ENCODE assay signal across 8 mouse cellular contexts in genomic region chr1:133735995-133736652, GRCm38 (mm10). TPM values are rescaled to one million over a fixed set of nuclear protein-coding genes. Genes with fewer than 3 reads are reported as not detected.
DNase-seq lines count a peak whose midpoint lies in the region; ATAC-seq and TF ChIP-seq lines count a peak whose summit lies in the region.

No protein-coding gene starts in this region.

- H3K4me1 ChIP-seq in G1E (ENCODE audit: insufficient read depth, low read depth, low read length), result peaks cover 22% of the 10 kb centered on the region
- H3K4me1 ChIP-seq in forebrain, embryonic 10.5 days, result peaks cover 23% of the 10 kb centered on the region
- H3K4me1 ChIP-seq in heart, embryonic 16.5 days (ENCODE audit: control insufficient read depth, insufficient read depth, low read length), result no peaks in the 10 kb centered on the region
- peaks cover 18% of the 10 kb centered on the region for H3K4me1 ChIP-seq in liver, embryonic 12.5 days
- peaks cover 8% of the 10 kb centered on the region; the same call in 1 of the 2 replicates for H3K4me1 ChIP-seq in neural tube, embryonic 12.5 days

- ATAC-seq in G1E (ENCODE audit: extremely low read depth, insufficient number of reproducible peaks, low FRiP score, poor library complexity, severe bottlenecking), result peak; percentile 63; the same call in 1 of the 2 replicates
- ATAC-seq in heart, embryonic 16.5 days (replicated peaks; ENCODE audit: extremely low read depth, insufficient read depth, low FRiP score), result peak; percentile 67; the same call in 1 of the 2 replicates
- ATAC-seq in liver, embryonic 12.5 days, result peak; percentile 81
- peak; percentile 90 for ATAC-seq in neural tube, embryonic 12.5 days (ENCODE audit: low FRiP score, low read depth)

- DNase-seq in G1E (ENCODE audit: low spot score), result peak; percentile 73
- peak; percentile 24 for DNase-seq in c-Kit-positive CD71-negative TER-119-negative erythroid progenitor cells, embryonic 14.5 days (ENCODE audit: low read depth)
- DNase-seq in forebrain, embryonic 10.5 days (ENCODE audit: extremely low spot score, low spot score), result peak; percentile 70
- peak; percentile 61 to 76 for DNase-seq in kidney, postnatal 25 days
- DNase-seq in thymus, postnatal 36 days, result peak; percentile 22 to 34

- H3K4me2 ChIP-seq in heart, embryonic 16.5 days (ENCODE audit: low read depth, low read length), result peak overlapping the region; percentile 51
- peak overlapping the region; percentile 43; the same call in 1 of the 2 replicates for H3K4me2 ChIP-seq in liver, embryonic 12.5 days
- H3K4me2 ChIP-seq in neural tube, embryonic 12.5 days (replicated peaks), result peak overlapping the region; percentile 58

- H3K9ac ChIP-seq in heart, embryonic 16.5 days (ENCODE audit: low read length), result peak overlapping the region; percentile 50; the same call in 1 of the 2 replicates
- H3K9ac ChIP-seq in liver, embryonic 12.5 days, result no peak overlapping the region
- H3K9ac ChIP-seq in neural tube, embryonic 12.5 days, result peak overlapping the region; percentile 69

- peaks cover 98% of the 10 kb centered on the region for H3K36me3 ChIP-seq in G1E (replicated peaks)
- peaks cover 8% of the 10 kb centered on the region; the same call in 1 of the 2 replicates for H3K36me3 ChIP-seq in forebrain, embryonic 10.5 days (replicated peaks)
- H3K36me3 ChIP-seq in heart, embryonic 16.5 days (ENCODE audit: control insufficient read depth, insufficient read depth), result 0 out of 2 replicates have a peak, but pooled peaks cover 6% of the 10 kb centered on the region
- H3K36me3 ChIP-seq in liver, embryonic 12.5 days, result peaks cover 99% of the 10 kb centered on the region
- peaks cover 10% of the 10 kb centered on the region for H3K36me3 ChIP-seq in neural tube, embryonic 12.5 days

- 20% methylated on average over 17 of the region's 17 CpGs for WGBS in forebrain, embryonic 10.5 days
- 26% methylated on average over 17 of the region's 17 CpGs for WGBS in heart, embryonic 16.5 days
- 32% methylated on average over 17 of the region's 17 CpGs for WGBS in liver, embryonic 12.5 days (ENCODE audit: insufficient replicate concordance)
- 14% methylated on average over 17 of the region's 17 CpGs for WGBS in neural tube, embryonic 12.5 days

- no peaks in the 10 kb centered on the region for H3K27me3 ChIP-seq in G1E (ENCODE audit: insufficient read depth, low read length)
- peaks cover 35% of the 10 kb centered on the region for H3K27me3 ChIP-seq in forebrain, embryonic 10.5 days (ENCODE audit: poor library complexity, severe bottlenecking)
- no peaks in the 10 kb centered on the region for H3K27me3 ChIP-seq in heart, embryonic 16.5 days (ENCODE audit: control insufficient read depth, insufficient read depth, low read length)
- H3K27me3 ChIP-seq in liver, embryonic 12.5 days (replicated peaks), result no peaks in the 10 kb centered on the region
- no peaks in the 10 kb centered on the region for H3K27me3 ChIP-seq in neural tube, embryonic 12.5 days (replicated peaks)

- H3K4me3 ChIP-seq in G1E (ENCODE audit: low read depth, low read length), result no peak overlapping the region
- peak overlapping the region; percentile 48 for H3K4me3 ChIP-seq in forebrain, embryonic 10.5 days
- 0 out of 2 replicates have a peak overlapping the region, but pooled peaks have one; percentile 18 for H3K4me3 ChIP-seq in heart, embryonic 16.5 days (ENCODE audit: low read length)
- no peak overlapping the region for H3K4me3 ChIP-seq in liver, embryonic 12.5 days
- H3K4me3 ChIP-seq in neural tube, embryonic 12.5 days, result peak overlapping the region; percentile 37

- peak; percentile 59 for TF ChIP-seq CTCF in G1E (IDR thresholded peaks at IDR 0.05; ENCODE audit: low read depth, low read length)

- peak overlapping the region; percentile 85 for H3K27ac ChIP-seq in forebrain, embryonic 10.5 days
- H3K27ac ChIP-seq in heart, embryonic 16.5 days (ENCODE audit: low read length), result no peak overlapping the region
- H3K27ac ChIP-seq in liver, embryonic 12.5 days, result no peak overlapping the region
- no peak overlapping the region for H3K27ac ChIP-seq in neural tube, embryonic 12.5 days

- H3K9me3 ChIP-seq in G1E (replicated peaks), result no peaks in the 10 kb centered on the region
- H3K9me3 ChIP-seq in forebrain, embryonic 10.5 days, result no peaks in the 10 kb centered on the region
- H3K9me3 ChIP-seq in heart, embryonic 16.5 days (replicated peaks; ENCODE audit: control insufficient read depth, low read length), result no peaks in the 10 kb centered on the region
- H3K9me3 ChIP-seq in liver, embryonic 12.5 days (replicated peaks), result no peaks in the 10 kb centered on the region
- no peaks in the 10 kb centered on the region for H3K9me3 ChIP-seq in neural tube, embryonic 12.5 days

RNA-seq across cellular contexts. Expression of gene Lax1, which starts 46.2 kb away (rescaled TPM):
- total RNA-seq in G1E (2014; fragmentation: Nextera tagmentation) (0.39 TPM in 1 of 2 replicates, not detected in the other), G1E (2017) (0.16 and 0.17 TPM in 2 replicates)
- polyA plus RNA-seq in G1E (2012), result not detected in 2 replicates
- 0.44 and 0.93 TPM in 2 replicates for polyA plus RNA-seq in forebrain, embryonic 10.5 days (2016; fragmentation: Nextera tagmentation; extraction: Ambion mirVana)
- 1.2 and 3.2 TPM in 2 replicates for polyA plus RNA-seq in heart, embryonic 16.5 days (2015; fragmentation: Nextera tagmentation; extraction: Ambion mirVana)
- polyA plus RNA-seq in liver, embryonic 12.5 days (2016; fragmentation: Nextera tagmentation; extraction: Ambion mirVana), result 0.61 TPM in 2 replicates
- 0.31 TPM in 1 of 2 replicates, not detected in the other for polyA plus RNA-seq in neural tube, embryonic 12.5 days (2016; fragmentation: Nextera tagmentation; extraction: Ambion mirVana)

Comparison
In these comparisons a context has a peak if more than half of its experiments do, and no peak if none do; other contexts are left out.
1. H3K4me3 ChIP-seq: peak in forebrain, embryonic 10.5 days (single experiment), heart, embryonic 16.5 days (single experiment) and neural tube, embryonic 12.5 days (single experiment); none in G1E (single experiment) and liver, embryonic 12.5 days (single experiment).
2. Peak in every context shown above with its lines, with median percentiles within 50 percentile points of each other: ATAC-seq, DNase-seq and H3K4me2 ChIP-seq.